Mouse (Mus musculus): ENCODE measurements at regions not wholly inside any gene's neighbourhood (a gene's known extent, or its start where the extent isn't known, plus 50 kb on each side); places are given as distances from the start of the nearest gene placed in this dataset.
"Not testable (repeated sequence)": the region's sequence is repeated elsewhere in the genome, so short reads cannot be mapped to it uniquely, and the experiment has no call there.

DNA sequence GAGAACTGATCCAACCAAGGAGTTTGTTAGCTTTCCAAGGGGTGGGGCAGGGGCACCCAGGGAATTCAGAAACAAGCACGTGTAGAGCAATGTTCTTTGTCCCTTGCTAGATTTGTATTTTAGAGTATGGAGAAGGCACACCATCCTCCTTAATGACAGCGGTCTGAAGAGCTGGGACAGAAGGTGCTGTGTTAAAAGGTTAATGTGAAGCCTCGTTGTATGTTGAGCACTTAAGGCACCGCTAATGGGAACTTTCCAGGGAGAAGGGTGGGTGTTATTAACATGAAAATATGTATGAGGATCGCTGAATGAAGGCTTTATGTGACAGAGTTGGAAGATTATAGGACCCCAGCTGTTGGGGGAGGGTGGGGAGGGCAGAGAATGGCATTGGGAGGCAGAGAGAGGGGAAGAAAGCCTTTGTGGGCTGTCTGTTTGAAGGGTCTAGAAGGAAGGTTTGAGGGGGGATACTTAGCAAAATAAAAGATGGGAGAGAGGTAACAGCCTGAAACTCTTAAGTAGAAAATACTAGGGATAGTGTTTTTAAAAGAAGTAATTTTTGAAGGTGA, 105.6 kb upstream of the Map3k1 start:
- no peak overlapping the region for H3K4me3 ChIP-seq (ENCODE audit: low read depth, low read length)
- no peaks in the 10 kb centered on the region for H3K9me3 ChIP-seq (ENCODE audit: control insufficient read depth, low read length)
- DNase-seq (ENCODE audit: low spot score) = no peak
- no peaks in the 10 kb centered on the region for H3K36me3 ChIP-seq (ENCODE audit: control insufficient read depth, insufficient read depth, low read length)
- no peaks in the 10 kb centered on the region for H3K4me1 ChIP-seq (replicated peaks; ENCODE audit: control insufficient read depth, insufficient read depth, low read length)
- no peak overlapping the region for H3K9ac ChIP-seq (ENCODE audit: low read length)
- H3K27me3 ChIP-seq (ENCODE audit: control insufficient read depth, insufficient read depth, low read length) = no peaks in the 10 kb centered on the region
- WGBS = 50% methylated on average over 5 of the region's 5 CpGs
- H3K27ac ChIP-seq (ENCODE audit: low read depth, low read length) = no peak overlapping the region
- no peak; the same call in 1 of the 2 replicates for ATAC-seq (replicated peaks; ENCODE audit: low FRiP score)
- H3K4me2 ChIP-seq (ENCODE audit: low read depth, low read length, severe bottlenecking) = no peak overlapping the region

DNA sequence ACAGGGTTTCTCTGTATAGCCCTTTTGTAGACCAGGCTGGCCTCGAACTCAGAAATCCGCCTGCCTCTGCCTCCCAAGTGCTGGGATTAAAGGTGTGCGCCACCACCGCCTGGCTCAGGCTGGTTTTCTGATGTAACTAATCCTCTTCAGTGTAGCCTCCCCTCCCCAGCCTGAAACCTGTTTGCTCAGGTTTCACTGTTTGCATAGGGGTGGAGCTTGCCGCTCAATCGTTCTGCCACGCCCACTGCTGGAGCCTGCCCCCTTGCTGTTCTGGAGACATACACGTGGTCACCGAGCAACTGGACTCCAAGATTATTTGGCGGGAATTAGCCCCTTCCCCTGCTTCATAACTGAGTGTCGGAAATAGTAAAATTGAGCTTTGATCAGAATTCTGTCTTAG, 110.6 kb upstream of the Map3k1 start:
- not testable (repeated sequence) for ATAC-seq (replicated peaks; ENCODE audit: low FRiP score); H3K36me3 ChIP-seq (ENCODE audit: control insufficient read depth, insufficient read depth, low read length); H3K4me2 ChIP-seq (ENCODE audit: low read depth, low read length, severe bottlenecking); H3K4me1 ChIP-seq (replicated peaks; ENCODE audit: control insufficient read depth, insufficient read depth, low read length); H3K27me3 ChIP-seq (ENCODE audit: control insufficient read depth, insufficient read depth, low read length); H3K4me3 ChIP-seq (ENCODE audit: low read depth, low read length); H3K9me3 ChIP-seq (ENCODE audit: control insufficient read depth, low read length); H3K27ac ChIP-seq (ENCODE audit: low read depth, low read length); H3K9ac ChIP-seq (ENCODE audit: low read length); DNase-seq (ENCODE audit: low spot score)
- WGBS = 85% methylated on average over 11 of the region's 11 CpGs

GRCm38 (mm10) chr13:111920534-111920933, 111.7 kb upstream of the Map3k1 start:
- Histone ChIP-seq H3K9me3 (ENCODE audit: control insufficient read depth, low read length) (peaks cover 8% of the 10 kb centered on the region), H3K4me1 (replicated peaks; ENCODE audit: control insufficient read depth, insufficient read depth, low read length) (no peaks in the 10 kb centered on the region), H3K36me3 (ENCODE audit: control insufficient read depth, insufficient read depth, low read length) (no peaks in the 10 kb centered on the region), H3K4me3 (ENCODE audit: low read depth, low read length) (no peak overlapping the region), H3K27me3 (ENCODE audit: control insufficient read depth, insufficient read depth, low read length) (no peaks in the 10 kb centered on the region), H3K27ac (ENCODE audit: low read depth, low read length) (no peak overlapping the region), H3K4me2 (ENCODE audit: low read depth, low read length, severe bottlenecking) (no peak overlapping the region), H3K9ac (ENCODE audit: low read length) (no peak overlapping the region)
- ATAC-seq (replicated peaks; ENCODE audit: low FRiP score) (no peak), DNase-seq (ENCODE audit: low spot score) (no peak)
- WGBS = 92% methylated on average over 2 of the region's 2 CpGs

GRCm38 (mm10) chr13:111921142-111922035, 112.6 kb upstream of the Map3k1 start:
- ATAC-seq (replicated peaks; ENCODE audit: low FRiP score) (no peak), DNase-seq (ENCODE audit: low spot score) (no peak)
- H3K27ac ChIP-seq (ENCODE audit: low read depth, low read length) = no peak overlapping the region
- no peak overlapping the region for H3K9ac ChIP-seq (ENCODE audit: low read length)
- no peaks in the 10 kb centered on the region for H3K36me3 ChIP-seq (ENCODE audit: control insufficient read depth, insufficient read depth, low read length)
- no peak overlapping the region for H3K4me2 ChIP-seq (ENCODE audit: low read depth, low read length, severe bottlenecking)
- H3K9me3 ChIP-seq (ENCODE audit: control insufficient read depth, low read length) = peaks cover 8% of the 10 kb centered on the region
- H3K4me1 ChIP-seq (replicated peaks; ENCODE audit: control insufficient read depth, insufficient read depth, low read length) = no peaks in the 10 kb centered on the region
- no peak overlapping the region for H3K4me3 ChIP-seq (ENCODE audit: low read depth, low read length)
- H3K27me3 ChIP-seq (ENCODE audit: control insufficient read depth, insufficient read depth, low read length) = no peaks in the 10 kb centered on the region
- WGBS = 87% methylated on average over 5 of the region's 5 CpGs

DNA sequence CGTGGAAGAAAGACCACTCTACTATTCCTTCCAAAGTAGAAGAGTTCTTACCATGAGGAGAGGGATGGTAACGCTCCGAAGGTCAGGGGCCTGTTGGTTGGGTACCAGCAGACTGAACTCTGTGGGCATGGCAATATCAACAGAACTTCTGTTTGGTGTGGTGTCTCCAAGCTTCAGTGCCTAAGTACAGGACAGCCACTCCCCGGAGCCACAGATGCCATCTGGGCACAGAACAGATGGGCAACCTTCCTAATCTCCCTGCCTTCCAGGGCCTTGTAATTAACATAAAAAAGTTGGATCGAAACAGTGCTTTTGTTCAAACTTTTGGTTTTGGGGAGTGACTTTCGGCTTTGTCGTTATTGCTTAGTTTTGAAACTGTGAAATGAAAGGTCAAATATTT, 116.6 kb upstream of the Map3k1 start:
- H3K4me3 ChIP-seq (ENCODE audit: low read depth, low read length) = no peak overlapping the region
- no peaks in the 10 kb centered on the region for H3K27me3 ChIP-seq (ENCODE audit: control insufficient read depth, insufficient read depth, low read length)
- H3K36me3 ChIP-seq (ENCODE audit: control insufficient read depth, insufficient read depth, low read length) = no peaks in the 10 kb centered on the region
- H3K9ac ChIP-seq (ENCODE audit: low read length) = no peak overlapping the region
- ATAC-seq (replicated peaks; ENCODE audit: low FRiP score) = no peak
- peaks cover 8% of the 10 kb centered on the region for H3K9me3 ChIP-seq (ENCODE audit: control insufficient read depth, low read length)
- H3K4me1 ChIP-seq (replicated peaks; ENCODE audit: control insufficient read depth, insufficient read depth, low read length) = no peaks in the 10 kb centered on the region
- 98% methylated on average over 7 of the region's 7 CpGs for WGBS
- no peak overlapping the region for H3K4me2 ChIP-seq (ENCODE audit: low read depth, low read length, severe bottlenecking)
- no peak for DNase-seq (ENCODE audit: low spot score)
- no peak overlapping the region for H3K27ac ChIP-seq (ENCODE audit: low read depth, low read length)

DNA sequence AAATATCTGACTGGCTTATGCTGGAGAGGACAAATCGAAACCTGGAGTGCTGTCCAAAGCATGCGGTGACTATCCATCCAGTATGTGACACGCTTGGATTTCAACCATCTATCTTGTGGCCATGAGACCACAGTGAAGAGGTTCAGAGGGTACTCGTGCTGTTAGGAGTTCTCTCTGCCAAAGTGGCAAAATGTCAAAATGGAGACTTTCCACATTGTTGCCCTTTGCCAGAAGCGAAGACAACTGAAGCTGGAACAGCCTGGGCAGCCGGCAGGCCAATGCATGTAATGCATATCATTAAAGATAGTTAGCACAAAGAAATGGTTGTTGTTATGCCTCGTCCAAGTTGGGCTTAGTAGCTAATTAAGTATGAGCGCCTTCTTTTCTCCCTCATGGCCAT, 118.0 kb upstream of the Map3k1 start:
- no peak for ATAC-seq (replicated peaks; ENCODE audit: low FRiP score)
- Histone ChIP-seq H3K4me3 (ENCODE audit: low read depth, low read length) (no peak overlapping the region), H3K27ac (ENCODE audit: low read depth, low read length) (no peak overlapping the region), H3K9me3 (ENCODE audit: control insufficient read depth, low read length) (peaks cover 5% of the 10 kb centered on the region), H3K27me3 (ENCODE audit: control insufficient read depth, insufficient read depth, low read length) (no peaks in the 10 kb centered on the region), H3K36me3 (ENCODE audit: control insufficient read depth, insufficient read depth, low read length) (no peaks in the 10 kb centered on the region), H3K4me2 (ENCODE audit: low read depth, low read length, severe bottlenecking) (no peak overlapping the region), H3K4me1 (replicated peaks; ENCODE audit: control insufficient read depth, insufficient read depth, low read length) (no peaks in the 10 kb centered on the region), H3K9ac (ENCODE audit: low read length) (no peak overlapping the region)
- DNase-seq (ENCODE audit: low spot score) = no peak
- 83% methylated on average over 8 of the region's 8 CpGs for WGBS

DNA sequence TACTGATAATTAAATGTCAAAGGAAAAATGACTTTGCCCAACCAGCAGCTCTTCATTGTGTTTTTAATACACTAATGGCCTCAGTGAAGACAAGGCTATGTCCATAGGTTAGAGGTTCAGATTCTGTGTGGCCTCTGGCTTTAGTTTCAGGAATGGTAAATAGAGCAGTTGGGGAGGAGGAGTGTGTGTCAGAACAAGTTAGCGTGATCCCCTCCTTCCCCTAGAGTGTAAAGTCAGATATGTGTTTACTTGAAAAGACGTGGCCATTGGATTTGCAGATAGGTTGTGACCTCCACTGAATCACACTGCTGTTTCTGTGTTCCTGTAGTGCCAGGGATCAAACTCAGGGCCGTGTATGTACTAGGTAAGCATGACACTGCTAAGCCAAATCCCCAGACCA, 118.7 kb upstream of the Map3k1 start:
- ATAC-seq (replicated peaks; ENCODE audit: low FRiP score) (no peak), DNase-seq (ENCODE audit: low spot score) (no peak)
- no peak overlapping the region for H3K9ac ChIP-seq (ENCODE audit: low read length)
- H3K27me3 ChIP-seq (ENCODE audit: control insufficient read depth, insufficient read depth, low read length) = no peaks in the 10 kb centered on the region
- H3K4me3 ChIP-seq (ENCODE audit: low read depth, low read length) = no peak overlapping the region
- WGBS = 86% methylated on average over 3 of the region's 3 CpGs
- no peaks in the 10 kb centered on the region for H3K36me3 ChIP-seq (ENCODE audit: control insufficient read depth, insufficient read depth, low read length)
- no peaks in the 10 kb centered on the region; the same call in 1 of the 2 replicates for H3K9me3 ChIP-seq (ENCODE audit: control insufficient read depth, low read length)
- H3K4me1 ChIP-seq (replicated peaks; ENCODE audit: control insufficient read depth, insufficient read depth, low read length) = no peaks in the 10 kb centered on the region
- no peak overlapping the region for H3K27ac ChIP-seq (ENCODE audit: low read depth, low read length)
- no peak overlapping the region for H3K4me2 ChIP-seq (ENCODE audit: low read depth, low read length, severe bottlenecking)

GRCm38 (mm10) chr13:111928636-111929544, 120.1 kb upstream of the Map3k1 start:
- H3K4me2 ChIP-seq (ENCODE audit: low read depth, low read length, severe bottlenecking) = no peak overlapping the region
- no peaks in the 10 kb centered on the region for H3K27me3 ChIP-seq (ENCODE audit: control insufficient read depth, insufficient read depth, low read length)
- no peaks in the 10 kb centered on the region for H3K36me3 ChIP-seq (ENCODE audit: control insufficient read depth, insufficient read depth, low read length)
- DNase-seq (ENCODE audit: low spot score) (no peak), ATAC-seq (replicated peaks; ENCODE audit: low FRiP score) (no peak)
- no peaks in the 10 kb centered on the region for H3K9me3 ChIP-seq (ENCODE audit: control insufficient read depth, low read length)
- H3K9ac ChIP-seq (ENCODE audit: low read length) = no peak overlapping the region
- 88% methylated on average over 9 of the region's 9 CpGs for WGBS
- H3K27ac ChIP-seq (ENCODE audit: low read depth, low read length) = no peak overlapping the region
- no peak overlapping the region for H3K4me3 ChIP-seq (ENCODE audit: low read depth, low read length)
- H3K4me1 ChIP-seq (replicated peaks; ENCODE audit: control insufficient read depth, insufficient read depth, low read length) = no peaks in the 10 kb centered on the region
